Mouse (Mus musculus): Measurements from ENCODE around the gene Agtpbp1.

- TF ChIP-seq CTCF (IDR thresholded peaks at IDR 0.05; ENCODE audit: extremely low read depth, insufficient read depth, insufficient read length, insufficient replicate concordance) (no peak), POLR2A (IDR thresholded peaks at IDR 0.05; ENCODE audit: low read depth, low read length) (no peak)
These were observed 2.2 kb upstream of the Agtpbp1 start for GRCm38 (mm10) chr13:59587201-59587600.
